Mouse (Mus musculus) liver, embryonic 14 days (tissue): ENCODE results near the gene Dhcr24. TPM values are rescaled to one million over a fixed set of nuclear protein-coding genes. Genes with fewer than 3 reads are reported as not detected.

ENCODE experiments used
- polyA plus RNA-seq: library from polyadenylated mRNA; depleted of rRNA; stranded (reverse); fragments of >200 nt; gene quantifications from 2 replicates; pipeline ENCODE4 v1.2.3, GENCODE M21; 2012; rRNA removed

Dhcr24 gene
- polyA plus RNA-seq: 46.5 and 52.4 TPM in 2 replicates

GRCm38 (mm10) chr4:106560846-106561781 lies at the start of gene Dhcr24:
Gene Dhcr24 (plus strand): TSS chr4:106561038.

GRCm38 (mm10) chr4:106617056-106617455 lies 56.2 kb downstream of the Dhcr24 start, which contains the start of gene Lexm:
Gene Lexm (minus strand): TSS chr4:106617241.

GRCm38 (mm10) chr4:106622030-106622493 lies 61.2 kb downstream of the Dhcr24 start, which contains the start of gene Ttc22:
Gene Ttc22 (plus strand): TSS chr4:106622432.

Other genes starting within 250 kb of the Dhcr24 start
- 6.2 and 8.1 TPM in 2 replicates for gene Usp24, start 244.8 kb upstream of the Dhcr24 start, polyA plus RNA-seq
- gene Pcsk9, start 96.7 kb upstream of the Dhcr24 start, polyA plus RNA-seq: 40.3 and 46.7 TPM in 2 replicates
- not detected in 2 replicates for gene Bsnd, start 68.8 kb upstream of the Dhcr24 start, polyA plus RNA-seq
- gene Lexm, start 56.2 kb downstream of the Dhcr24 start, polyA plus RNA-seq: 0.02 TPM in 2 replicates
- gene Ttc22, start 61.4 kb downstream of the Dhcr24 start, polyA plus RNA-seq: 0.02 TPM in 1 of 2 replicates, not detected in the other
- 3.8 and 4.0 TPM in 2 replicates for gene Pars2, start 90.0 kb downstream of the Dhcr24 start, polyA plus RNA-seq
- 33.0 and 36.1 TPM in 2 replicates for gene Ttc4, start 117.9 kb downstream of the Dhcr24 start, polyA plus RNA-seq
- gene Mroh7, start 169.9 kb downstream of the Dhcr24 start, polyA plus RNA-seq: 0.24 and 0.37 TPM in 2 replicates
- gene Fam151a, start 172.9 kb downstream of the Dhcr24 start, polyA plus RNA-seq: 0.03 TPM in 1 of 2 replicates, not detected in the other
- 3.7 and 4.7 TPM in 2 replicates for gene Acot11, start 244.0 kb downstream of the Dhcr24 start, polyA plus RNA-seq